Mouse (Mus musculus) cerebellum, adult 11-12 months (tissue): ENCODE measurements at regions not wholly inside any gene's neighbourhood (a gene's known extent, or its start where the extent isn't known, plus 50 kb on each side); places are given as distances from the start of the nearest gene placed in this dataset.
A peak's percentile ranks its signal among the peaks of the same experiment; 100 is the strongest.

ENCODE experiments used
- DNase-seq: peaks from one replicate; pipeline ENCODE4 v3.0.0; 2022

DNA sequence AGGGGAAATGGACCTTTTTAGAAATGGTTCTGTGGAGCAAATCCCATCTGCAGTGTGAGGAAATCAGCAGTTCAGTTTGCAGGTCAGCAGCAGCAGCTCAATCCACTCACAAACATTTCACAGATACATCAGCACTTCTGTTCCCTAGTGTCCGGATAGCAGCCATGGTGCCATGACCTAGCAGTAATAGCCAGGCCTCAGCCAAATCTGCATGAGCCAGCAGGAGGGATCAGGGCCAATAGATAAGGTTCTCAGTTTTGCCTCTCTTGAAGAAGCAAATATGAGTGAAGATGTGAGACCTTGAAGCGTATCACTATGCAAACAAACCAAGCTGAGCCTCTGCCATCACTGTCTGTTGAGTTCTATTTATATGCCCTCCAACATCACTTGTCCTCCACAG, 380.7 kb upstream of the Chrm3 start:
- no peak for DNase-seq

DNA sequence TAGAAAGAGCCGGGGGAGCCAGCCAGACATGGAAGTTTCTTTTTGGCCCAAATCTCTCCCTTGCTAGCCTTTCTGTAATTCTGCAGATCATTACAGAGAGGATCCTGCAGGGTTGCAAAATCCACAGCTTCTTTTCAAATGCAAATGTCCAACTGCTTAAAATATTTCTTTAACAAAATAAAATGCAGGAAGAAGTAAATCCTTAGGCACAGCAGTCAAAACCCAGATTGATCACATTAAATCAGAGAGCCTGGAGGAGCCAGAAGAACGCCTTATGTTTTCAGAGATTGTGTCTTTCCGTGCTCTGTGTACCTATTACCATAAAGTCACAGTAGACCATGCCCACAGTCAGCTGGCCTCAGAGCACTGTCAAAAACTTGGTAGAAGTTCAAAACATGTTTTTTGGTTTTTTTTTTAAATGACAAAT, 365.1 kb upstream of the Chrm3 start:
- DNase-seq = no peak

DNA sequence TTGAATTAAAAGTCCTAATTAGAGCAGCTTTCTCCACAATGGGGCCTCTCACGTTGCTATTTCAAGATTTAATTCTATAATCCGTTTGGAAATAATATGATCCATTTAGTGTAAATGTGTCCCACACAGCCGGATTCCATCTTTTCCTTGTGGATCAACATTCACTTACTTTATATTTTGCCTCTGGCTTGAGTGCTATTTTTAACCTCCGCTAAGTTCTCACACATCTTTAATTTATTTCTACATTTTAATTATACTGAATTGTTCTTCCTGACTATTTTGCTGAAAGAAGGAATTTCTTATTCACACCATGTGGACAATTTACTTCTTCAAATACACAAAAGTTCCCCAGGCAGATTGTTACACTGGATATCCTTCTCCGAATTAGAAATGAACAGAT, 364.7 kb upstream of the Chrm3 start:
- DNase-seq = no peak

- DNase-seq = no peak
These were observed 360.0 kb upstream of the Chrm3 start for GRCm38 (mm10) chr13:10720639-10721038.

- no peak for DNase-seq
These were observed 350.8 kb upstream of the Chrm3 start for GRCm38 (mm10) chr13:10711451-10711850.

DNA sequence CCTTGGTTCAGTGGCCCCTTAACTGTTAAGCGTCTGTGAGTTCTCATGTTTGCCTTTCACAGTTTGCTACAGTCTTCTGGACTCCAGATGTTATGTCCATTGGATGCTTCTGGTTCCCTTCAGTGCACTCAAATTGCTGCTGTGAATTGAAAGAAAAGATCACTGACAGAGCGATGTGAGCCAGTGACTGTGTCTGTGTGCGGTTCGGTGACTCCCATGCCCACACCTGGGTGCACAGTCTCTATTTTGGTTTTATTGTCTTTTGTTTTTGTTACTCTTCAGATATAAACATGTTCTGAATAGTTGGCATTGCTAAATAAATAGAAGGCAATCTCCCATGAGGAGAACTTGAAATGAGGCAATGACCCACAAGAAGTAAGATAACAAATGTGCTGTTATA, 350.3 kb upstream of the Chrm3 start:
- no peak for DNase-seq

GRCm38 (mm10) chr13:10697146-10697545, 336.5 kb upstream of the Chrm3 start:
- DNase-seq = peak; percentile 2

DNA sequence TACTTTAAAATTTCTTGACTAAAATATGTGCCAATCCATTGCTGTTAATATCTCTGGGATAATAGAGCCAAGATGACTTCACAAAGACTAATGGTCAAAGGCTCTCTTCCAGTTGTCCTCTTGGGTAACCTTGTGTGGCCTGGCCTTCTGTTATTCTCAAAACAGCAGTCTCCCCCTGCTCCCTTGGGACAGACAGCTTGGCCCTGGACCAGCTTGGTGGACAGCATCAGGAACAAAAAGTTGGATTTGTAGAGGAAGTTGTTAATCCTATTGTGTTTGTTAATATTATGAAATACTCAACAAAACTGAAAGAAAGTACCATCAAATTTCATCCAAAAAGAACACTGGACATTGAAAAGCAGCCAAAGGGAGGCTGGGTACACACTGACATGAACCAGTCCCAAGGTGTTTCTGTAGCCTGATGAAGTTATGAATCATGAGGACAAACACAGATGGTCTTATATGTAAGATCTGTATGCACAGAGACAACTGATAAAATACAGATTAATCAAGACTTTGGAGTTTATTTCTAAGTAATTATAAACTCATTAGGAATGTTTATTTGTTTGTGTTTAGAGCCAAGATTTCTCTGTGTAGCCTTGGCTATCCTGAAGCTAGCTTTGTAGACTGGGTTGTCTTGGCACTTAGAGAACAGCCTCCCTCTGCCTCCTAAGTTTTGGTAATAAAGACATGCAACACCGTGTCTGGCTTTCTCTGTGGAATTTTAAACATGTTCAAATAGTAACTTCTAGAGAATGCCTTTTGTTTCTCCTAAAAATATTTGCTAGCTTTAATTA, 335.7 kb upstream of the Chrm3 start:
- DNase-seq = no peak

GRCm38 (mm10) chr13:10691307-10691706, 330.7 kb upstream of the Chrm3 start:
- no peak for DNase-seq

- DNase-seq = no peak
These were observed 326.7 kb upstream of the Chrm3 start for GRCm38 (mm10) chr13:10687379-10687778.

- peak; percentile 10 for DNase-seq
These were observed 293.4 kb upstream of the Chrm3 start for GRCm38 (mm10) chr13:10654086-10654422.

- peak; percentile 59 for DNase-seq
These were observed 292.9 kb upstream of the Chrm3 start for GRCm38 (mm10) chr13:10653376-10654085.

DNA sequence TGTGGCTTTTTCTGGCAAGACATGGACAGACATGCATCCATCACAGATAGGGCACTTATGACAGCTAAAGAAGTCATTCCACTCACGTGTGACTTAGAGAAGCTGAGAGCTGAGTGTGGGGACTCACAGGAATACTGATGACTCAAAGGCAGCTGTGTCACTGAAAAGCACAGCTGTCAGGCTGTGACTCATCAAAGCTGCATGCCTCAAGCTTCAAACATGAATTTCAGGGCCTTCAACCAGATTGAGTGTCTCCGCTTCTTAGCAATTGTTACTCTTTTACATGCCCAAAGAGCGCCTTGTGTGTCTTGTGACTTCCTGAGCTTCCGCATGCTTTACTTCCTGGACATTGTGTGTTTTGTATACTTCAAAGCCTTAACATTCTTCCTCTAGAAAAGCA, 276.2 kb upstream of the Chrm3 start:
- DNase-seq = no peak

GRCm38 (mm10) chr13:10630467-10630866, 269.8 kb upstream of the Chrm3 start:
- DNase-seq = no peak

DNA sequence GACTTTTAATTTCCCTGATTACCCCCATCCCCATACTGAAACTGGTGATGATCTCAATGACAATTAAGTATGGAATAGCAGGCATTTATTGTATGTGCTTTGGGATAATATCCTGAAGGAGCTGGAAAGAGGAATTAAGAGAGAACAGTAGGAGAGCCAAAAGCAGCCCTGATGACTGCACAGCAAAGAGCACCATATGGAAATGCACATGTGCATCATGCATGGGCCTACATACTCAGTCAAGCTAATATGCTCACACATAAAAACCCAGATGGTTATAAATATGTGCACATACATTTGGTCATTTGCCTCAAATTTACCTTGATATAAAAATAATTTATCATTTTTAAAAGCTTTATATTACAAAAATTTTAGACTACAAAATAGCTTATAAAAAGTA, 259.0 kb upstream of the Chrm3 start:
- DNase-seq = no peak

- no peak for DNase-seq
These were observed 257.8 kb upstream of the Chrm3 start for GRCm38 (mm10) chr13:10618421-10618954.

GRCm38 (mm10) chr13:10574951-10575350, 214.3 kb upstream of the Chrm3 start:
- no peak for DNase-seq

DNA sequence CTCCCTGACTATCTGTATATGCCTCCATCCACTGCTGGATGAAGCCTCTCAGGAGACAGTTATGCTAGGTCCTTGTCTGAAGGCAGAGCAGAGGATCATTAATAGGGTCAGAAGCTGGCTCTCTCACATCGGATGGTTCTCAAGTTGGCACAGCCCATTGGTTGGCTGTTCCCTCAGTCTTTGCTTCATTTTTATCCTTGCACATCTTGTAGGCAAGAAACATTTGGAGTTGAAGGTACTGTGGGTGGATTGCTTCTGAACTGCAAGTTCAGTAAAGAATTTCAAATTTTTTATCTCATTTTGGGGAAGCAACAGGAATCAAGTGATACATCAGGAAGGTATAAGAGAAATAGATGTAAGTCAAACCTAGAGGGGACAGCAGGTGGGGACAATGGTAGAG, 206.2 kb upstream of the Chrm3 start:
- DNase-seq = no peak

DNA sequence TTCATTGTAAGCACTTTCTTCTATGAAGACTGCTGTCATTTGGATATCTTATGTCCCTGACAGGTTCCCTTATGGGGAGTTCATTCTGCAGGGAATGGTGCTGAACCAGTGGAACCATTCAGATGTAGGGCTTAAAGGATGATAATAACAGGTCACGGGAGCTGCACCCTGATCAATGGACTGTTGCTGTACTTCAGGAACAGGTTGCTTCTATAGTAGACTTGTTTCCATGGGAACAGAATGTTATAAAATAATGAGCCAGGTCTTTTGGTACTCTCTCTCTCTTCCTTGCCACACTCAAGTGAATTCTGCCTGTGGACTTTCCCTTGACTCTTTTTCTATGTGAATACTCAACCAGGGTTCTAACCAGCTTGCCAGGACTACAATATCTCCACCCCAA, 196.9 kb upstream of the Chrm3 start:
- no peak for DNase-seq

GRCm38 (mm10) chr13:10554595-10554994, 193.9 kb upstream of the Chrm3 start:
- DNase-seq = no peak

DNA sequence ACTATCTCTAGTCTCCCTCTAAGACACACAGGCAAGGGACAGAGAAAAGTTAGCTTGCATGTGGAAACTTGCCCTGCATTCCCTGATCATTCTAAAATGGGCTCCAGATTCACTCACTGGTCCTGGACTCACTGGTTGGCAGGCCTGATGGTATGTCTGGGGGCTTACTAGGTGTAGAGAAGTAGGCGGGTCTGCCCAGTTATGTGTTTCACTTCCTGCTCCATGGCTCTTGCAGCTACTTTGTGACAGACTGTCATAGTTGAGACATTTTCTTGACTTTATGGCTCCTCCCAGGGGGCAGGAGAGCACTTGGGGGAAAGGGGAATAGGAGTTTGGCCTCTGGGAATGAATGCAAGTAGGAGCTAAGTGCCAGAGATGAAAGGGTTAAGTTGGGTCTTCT, 182.1 kb upstream of the Chrm3 start:
- DNase-seq = no peak

DNA sequence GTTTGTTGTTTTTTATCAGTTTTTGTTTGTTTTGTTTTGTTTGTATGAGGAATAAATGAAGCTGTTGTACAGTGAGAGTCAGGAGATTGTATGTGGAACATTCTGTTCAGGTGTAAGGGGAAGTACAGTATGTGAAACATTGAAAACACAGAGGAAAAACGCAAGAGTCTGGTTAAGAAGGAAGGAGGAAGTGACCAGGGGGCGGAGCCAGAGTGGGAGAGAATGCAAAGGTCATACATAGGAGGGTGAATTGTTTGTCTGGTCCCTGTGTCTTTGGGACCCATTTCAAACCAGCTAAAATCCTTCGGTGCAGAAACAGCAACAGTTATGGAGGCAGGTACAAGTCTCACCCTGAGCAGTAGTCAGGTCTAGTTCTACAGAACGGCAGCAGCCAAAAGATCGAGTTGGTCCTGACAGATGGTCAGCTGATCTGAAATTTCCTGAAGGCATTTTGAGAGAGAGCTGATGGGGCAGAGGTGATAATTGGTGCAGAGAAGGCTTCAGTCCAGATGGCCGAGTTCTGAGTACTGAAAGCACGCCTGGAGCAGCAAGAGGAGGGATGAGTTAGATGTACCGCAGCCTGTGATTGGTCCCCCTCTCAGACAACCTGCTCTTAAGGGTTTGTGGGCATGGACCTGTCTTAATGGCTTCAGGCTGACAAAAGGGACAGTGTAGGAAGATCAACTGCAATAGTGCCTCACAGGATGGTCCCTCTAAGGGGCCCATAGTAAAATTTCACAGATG, 179.7 kb upstream of the Chrm3 start:
- DNase-seq = peak; percentile 11

DNA sequence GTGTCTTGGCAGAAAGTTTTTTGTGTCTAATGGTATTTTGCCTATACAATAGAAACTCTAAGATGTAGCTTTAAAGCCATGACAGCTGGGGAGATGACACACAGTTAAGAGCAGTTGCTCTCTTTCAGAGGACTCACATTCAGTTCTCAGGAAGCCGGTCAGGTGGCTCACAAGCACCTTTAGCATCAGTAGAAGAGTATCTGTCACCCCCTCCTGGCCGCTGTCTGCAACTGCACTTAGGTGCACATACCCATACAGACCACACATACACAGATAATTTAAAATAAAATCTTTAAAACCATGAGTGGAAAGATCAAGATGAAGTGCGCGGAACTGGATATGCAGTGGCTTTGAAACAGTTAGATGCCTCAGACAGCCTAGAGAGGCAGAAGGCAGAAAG, 178.3 kb upstream of the Chrm3 start:
- no peak for DNase-seq

DNA sequence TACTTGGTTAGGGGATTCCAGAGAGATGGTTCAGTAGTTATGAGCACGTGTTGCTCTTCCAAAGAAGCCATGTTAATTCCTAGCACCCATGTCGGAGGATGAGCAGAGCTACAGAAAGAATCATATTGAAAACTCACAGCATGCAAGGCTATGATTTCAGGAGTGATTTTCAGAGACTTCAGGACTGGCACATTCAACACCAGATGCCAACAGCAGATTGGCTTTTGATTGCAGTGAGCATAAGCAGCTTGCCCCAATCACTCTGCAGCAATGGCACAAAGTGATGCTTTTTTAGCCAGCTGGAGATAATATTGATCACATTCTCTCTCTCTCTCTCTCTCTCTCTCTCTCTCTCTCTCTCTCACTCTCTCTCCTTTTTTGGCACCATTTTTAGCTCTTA, 166.6 kb upstream of the Chrm3 start:
- DNase-seq = no peak
